Mouse (Mus musculus): ENCODE data around the gene Ppia. TPM values are rescaled to one million over a fixed set of nuclear protein-coding genes. Genes with fewer than 3 reads are reported as not detected.

Ppia gene
- total and polyA plus RNA-seq, 2 experiments from 2014 or later = 2,268 to 3,654 TPM

DNA sequence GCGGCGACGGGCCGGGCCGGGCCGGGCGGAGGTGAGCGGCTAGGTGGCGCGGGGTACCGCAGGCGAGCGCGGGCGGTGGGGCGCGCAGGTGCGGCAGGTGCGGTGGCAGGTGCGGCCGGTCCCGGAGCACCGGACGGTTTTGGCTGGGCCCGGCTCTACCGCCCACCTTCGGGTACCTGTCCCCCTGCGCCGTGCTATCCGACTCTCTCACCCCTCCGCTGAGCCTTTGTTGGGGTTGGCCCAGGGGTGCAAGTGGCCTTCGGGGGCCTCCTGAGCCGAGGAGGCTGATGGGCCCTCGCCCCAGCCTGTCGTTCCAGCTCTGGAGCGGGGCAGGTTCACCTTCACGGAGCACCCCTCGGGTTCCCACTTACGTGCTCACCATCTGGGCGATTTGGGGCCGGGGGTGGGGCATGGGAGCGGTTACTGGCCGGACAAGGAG is 25.7 kb upstream of the Ppia start:
- Histone ChIP-seq H3K36me3 (replicated peaks; ENCODE audit: control insufficient read depth, insufficient read depth, low read length) (0 out of 2 replicates have a peak, but pooled peaks cover 6% of the 10 kb centered on the region), H3K9ac (replicated peaks; ENCODE audit: low read depth, low read length) (peak overlapping the region; percentile 78), H3K4me3 (ENCODE audit: low read depth, low read length) (peak overlapping the region; percentile 80), H3K27ac (ENCODE audit: low read depth) (peak overlapping the region; percentile 95), H3K4me2 (ENCODE audit: low read depth, low read length) (peak overlapping the region; percentile 91), H3K4me1 (ENCODE audit: control insufficient read depth, insufficient read depth) (peaks cover 11% of the 10 kb centered on the region), H3K9me3 (replicated peaks; ENCODE audit: control insufficient read depth, low read length) (no peaks in the 10 kb centered on the region), H3K27me3 (ENCODE audit: control insufficient read depth, insufficient read depth, low read length) (no peaks in the 10 kb centered on the region)
- ATAC-seq (ENCODE audit: insufficient read depth, low read depth) (peak; percentile 19), DNase-seq (ENCODE audit: low spot score) (no peak)
- 2% methylated on average over 30 of the region's 43 CpGs for WGBS
- TF ChIP-seq CTCF (IDR thresholded peaks at IDR 0.05; ENCODE audit: low read depth) = no peak
- no peak for TF ChIP-seq EP300 (IDR thresholded peaks at IDR 0.05; ENCODE audit: low read depth)

DNA sequence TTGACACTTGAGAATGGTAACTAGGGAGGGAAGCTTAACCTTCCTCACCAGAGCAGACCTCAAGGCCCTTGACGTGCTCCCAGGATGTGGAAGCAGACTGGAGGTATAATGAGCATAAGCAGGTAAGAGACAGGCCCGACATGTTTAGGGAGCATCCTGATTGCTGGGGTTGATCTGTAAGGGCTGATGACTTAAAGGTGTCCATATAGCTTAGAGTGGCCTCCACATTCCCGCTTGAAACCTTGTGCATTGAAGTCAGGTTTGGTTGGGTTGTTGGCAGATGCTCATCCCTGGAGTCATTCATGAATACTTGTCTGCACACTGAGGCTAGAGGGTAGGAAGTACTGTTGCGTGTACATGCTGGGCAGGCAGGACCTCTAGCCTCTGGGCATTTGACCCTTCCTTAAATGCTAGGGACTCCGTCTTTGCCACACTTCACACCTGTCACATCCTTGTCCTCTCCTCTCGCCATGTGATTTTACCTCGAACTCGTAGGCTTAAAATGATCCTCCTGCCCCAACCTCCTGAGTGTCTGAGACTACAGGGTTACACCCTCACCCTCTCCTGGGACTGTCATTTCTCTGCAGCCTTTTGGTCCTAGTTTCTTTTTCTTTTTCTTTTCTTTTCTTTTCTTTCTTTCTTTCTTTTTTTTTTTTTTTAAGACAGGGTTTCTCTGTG is 24.7 kb upstream of the Ppia start:
- WGBS = 90% methylated on average over 8 of the region's 8 CpGs
- no peak for ATAC-seq (ENCODE audit: insufficient read depth, low read depth)
- Histone ChIP-seq H3K36me3 (replicated peaks; ENCODE audit: control insufficient read depth, insufficient read depth, low read length) (0 out of 2 replicates have a peak, but pooled peaks cover 14% of the 10 kb centered on the region), H3K9ac (replicated peaks; ENCODE audit: low read depth, low read length) (0 out of 2 replicates have a peak overlapping the region, but pooled peaks have one; percentile 78), H3K4me2 (ENCODE audit: low read depth, low read length) (peak overlapping the region; percentile 91), H3K4me1 (ENCODE audit: control insufficient read depth, insufficient read depth) (peaks cover 11% of the 10 kb centered on the region), H3K27ac (ENCODE audit: low read depth) (no peak overlapping the region), H3K9me3 (replicated peaks; ENCODE audit: control insufficient read depth, low read length) (no peaks in the 10 kb centered on the region), H3K4me3 (ENCODE audit: low read depth, low read length) (peak overlapping the region; percentile 80; the same call in 1 of the 2 replicates), H3K27me3 (ENCODE audit: control insufficient read depth, insufficient read depth, low read length) (no peaks in the 10 kb centered on the region)
- TF ChIP-seq CTCF (IDR thresholded peaks at IDR 0.05; ENCODE audit: low read depth) = no peak
- no peak for TF ChIP-seq EP300 (IDR thresholded peaks at IDR 0.05; ENCODE audit: low read depth)
- no peak for DNase-seq (ENCODE audit: low spot score)

DNA sequence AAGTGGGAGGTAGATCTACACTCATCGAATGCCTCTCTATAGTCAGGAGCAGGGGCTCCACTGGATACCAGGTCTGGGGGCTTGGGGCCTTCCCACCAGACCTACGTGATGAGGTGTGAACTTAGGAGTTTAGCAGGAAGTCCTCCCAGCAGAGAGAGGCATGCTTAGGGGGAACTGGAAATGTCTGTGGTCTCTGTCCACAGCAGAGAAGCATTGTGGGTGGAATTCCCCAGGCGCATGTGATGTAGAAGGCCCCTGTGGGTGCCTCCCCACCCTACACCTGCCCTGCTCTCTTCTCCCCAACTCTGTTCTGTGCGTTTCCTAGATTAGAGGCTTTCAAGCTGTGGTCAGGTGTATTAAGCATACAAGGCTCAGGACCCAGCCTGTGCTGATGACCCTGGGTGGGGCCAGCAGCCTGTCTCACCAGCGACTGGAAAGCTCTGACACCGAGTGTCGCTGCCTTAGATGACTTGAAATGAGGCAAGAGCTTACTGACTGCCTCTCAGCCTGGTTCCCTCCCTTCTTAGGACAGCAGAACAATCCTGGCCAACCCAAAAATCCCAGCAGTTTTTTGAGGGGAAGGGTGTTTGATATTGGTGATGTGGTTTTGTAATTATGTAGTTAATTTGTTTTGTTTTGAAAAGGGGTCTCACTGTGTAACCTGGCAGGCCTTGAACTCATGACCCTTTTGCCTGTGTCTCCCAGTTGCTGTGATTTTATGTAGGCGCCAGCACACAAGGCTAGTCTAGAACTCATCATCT is 23.5 kb upstream of the Ppia start:
- Histone ChIP-seq H3K27ac (ENCODE audit: low read depth) (no peak overlapping the region), H3K27me3 (ENCODE audit: control insufficient read depth, insufficient read depth, low read length) (no peaks in the 10 kb centered on the region), H3K4me1 (ENCODE audit: control insufficient read depth, insufficient read depth) (peaks cover 11% of the 10 kb centered on the region), H3K4me2 (ENCODE audit: low read depth, low read length) (no peak overlapping the region), H3K9me3 (replicated peaks; ENCODE audit: control insufficient read depth, low read length) (no peaks in the 10 kb centered on the region), H3K4me3 (ENCODE audit: low read depth, low read length) (no peak overlapping the region), H3K9ac (replicated peaks; ENCODE audit: low read depth, low read length) (no peak overlapping the region), H3K36me3 (replicated peaks; ENCODE audit: control insufficient read depth, insufficient read depth, low read length) (peaks cover 26% of the 10 kb centered on the region)
- TF ChIP-seq CTCF (IDR thresholded peaks at IDR 0.05; ENCODE audit: low read depth) (no peak), EP300 (IDR thresholded peaks at IDR 0.05; ENCODE audit: low read depth) (no peak)
- ATAC-seq (ENCODE audit: insufficient read depth, low read depth) (no peak), DNase-seq (ENCODE audit: low spot score) (no peak)
- 87% methylated on average over 8 of the region's 8 CpGs for whole genome bisulfite sequencing

DNA sequence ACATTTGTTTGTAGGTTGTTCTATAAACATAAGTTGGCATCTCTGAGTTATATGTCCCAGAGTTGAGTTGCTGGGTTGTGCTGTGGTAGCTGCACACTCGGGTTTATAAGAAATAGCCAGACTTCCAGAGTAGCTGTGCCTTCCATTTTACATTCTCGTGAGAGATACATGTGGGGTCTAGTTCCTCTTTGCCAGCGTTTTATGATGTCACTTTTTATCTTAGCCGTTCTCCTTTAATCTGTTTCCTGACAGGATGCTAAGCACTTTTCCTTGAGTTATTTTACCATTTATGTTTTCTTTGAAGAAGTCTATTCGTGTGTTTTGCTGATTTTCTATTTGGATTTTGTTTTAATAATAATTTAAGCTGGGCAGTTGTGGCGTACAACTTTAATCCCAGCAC is 22.4 kb upstream of the Ppia start:
- H3K9ac ChIP-seq (replicated peaks; ENCODE audit: low read depth, low read length) = no peak overlapping the region
- no peaks in the 10 kb centered on the region for H3K27me3 ChIP-seq (ENCODE audit: control insufficient read depth, insufficient read depth, low read length)
- peaks cover 38% of the 10 kb centered on the region for H3K36me3 ChIP-seq (replicated peaks; ENCODE audit: control insufficient read depth, insufficient read depth, low read length)
- WGBS = 67% methylated on average over 6 of the region's 6 CpGs
- H3K27ac ChIP-seq (ENCODE audit: low read depth) = no peak overlapping the region
- ATAC-seq (ENCODE audit: insufficient read depth, low read depth) (no peak), DNase-seq (ENCODE audit: low spot score) (no peak)
- no peak overlapping the region for H3K4me2 ChIP-seq (ENCODE audit: low read depth, low read length)
- H3K4me3 ChIP-seq (ENCODE audit: low read depth, low read length) = no peak overlapping the region
- no peak for TF ChIP-seq CTCF (IDR thresholded peaks at IDR 0.05; ENCODE audit: low read depth)
- no peak for TF ChIP-seq EP300 (IDR thresholded peaks at IDR 0.05; ENCODE audit: low read depth)
- peaks cover 11% of the 10 kb centered on the region for H3K4me1 ChIP-seq (ENCODE audit: control insufficient read depth, insufficient read depth)
- H3K9me3 ChIP-seq (replicated peaks; ENCODE audit: control insufficient read depth, low read length) = no peaks in the 10 kb centered on the region

DNA sequence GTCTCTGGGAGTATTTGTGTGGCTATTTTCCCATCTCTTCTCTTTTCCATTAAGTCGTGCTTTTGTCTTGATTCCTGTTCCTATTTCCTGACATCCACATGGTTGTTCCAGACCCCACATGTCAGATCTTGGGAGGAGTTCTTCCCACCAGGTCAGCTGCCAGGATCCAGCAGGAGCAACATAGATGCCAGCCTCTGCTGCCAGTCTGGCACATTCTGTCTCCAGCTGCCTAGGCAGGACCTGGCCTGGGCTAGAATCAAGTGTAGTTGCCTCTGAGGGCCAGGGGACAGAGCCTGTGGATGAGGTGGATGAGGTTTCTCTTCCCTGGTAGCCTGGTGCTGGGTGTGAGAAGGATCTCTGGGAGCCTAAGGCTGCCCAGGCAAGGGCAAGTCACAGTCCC is 21.4 kb upstream of the Ppia start:
- Histone ChIP-seq H3K4me2 (ENCODE audit: low read depth, low read length) (no peak overlapping the region), H3K9ac (replicated peaks; ENCODE audit: low read depth, low read length) (no peak overlapping the region), H3K36me3 (replicated peaks; ENCODE audit: control insufficient read depth, insufficient read depth, low read length) (peaks cover 47% of the 10 kb centered on the region), H3K9me3 (replicated peaks; ENCODE audit: control insufficient read depth, low read length) (no peaks in the 10 kb centered on the region), H3K27me3 (ENCODE audit: control insufficient read depth, insufficient read depth, low read length) (no peaks in the 10 kb centered on the region), H3K4me1 (ENCODE audit: control insufficient read depth, insufficient read depth) (peaks cover 11% of the 10 kb centered on the region), H3K4me3 (ENCODE audit: low read depth, low read length) (no peak overlapping the region), H3K27ac (ENCODE audit: low read depth) (no peak overlapping the region)
- ATAC-seq (ENCODE audit: insufficient read depth, low read depth) (no peak), DNase-seq (ENCODE audit: low spot score) (no peak)
- TF ChIP-seq EP300 (IDR thresholded peaks at IDR 0.05; ENCODE audit: low read depth) = no peak
- TF ChIP-seq CTCF (IDR thresholded peaks at IDR 0.05; ENCODE audit: low read depth) = no peak
- WGBS = 44% methylated on average over 1 of the region's 1 CpGs

All from heart, postnatal 0 days (tissue).